Mouse (Mus musculus) lung, adult 2 months (tissue): ENCODE measurements around the gene Gm7579. TPM values are rescaled to one million over a fixed set of nuclear protein-coding genes. Genes with fewer than 3 reads are reported as not detected.
A peak's percentile ranks its signal among the peaks of the same experiment; 100 is the strongest.
"Not testable (repeated sequence)": the region's sequence is repeated elsewhere in the genome, so short reads cannot be mapped to it uniquely, and the experiment has no call there.

ENCODE experiments used
- DNase-seq: peaks from one replicate; pipeline ENCODE4 v3.0.0; 2022
- H3K4me1 ChIP-seq: fragments of 200-500 bp; 2 replicates; pipeline ENCODE4 v1.6.1; 2011; ENCODE audit warnings: low read length; ENCODE audit not compliant: control insufficient read depth, insufficient read depth
- H3K4me3 ChIP-seq: fragments of 200-500 bp; replicated peaks from 2 replicates; pipeline ENCODE3; 2011; ENCODE audit warnings: low read depth, mild to moderate bottlenecking, control low read depth, low read length; ENCODE audit errors: extremely low read depth
- CTCF ChIP-seq: fragments of 200-500 bp; IDR thresholded peaks from 2 replicates; pipeline ENCODE4 v1.5.1; 2011; ENCODE audit warnings: mild to moderate bottlenecking, low read length, control low read depth; ENCODE audit not compliant: insufficient read depth
- POLR2A ChIP-seq: fragments of 200-500 bp; IDR thresholded peaks from 2 replicates; pipeline ENCODE4 v1.6.1; 2011; ENCODE audit warnings: low read depth, mild to moderate bottlenecking, control low read depth, low read length, borderline replicate concordance; ENCODE audit errors: extremely low read depth
- WGBS: fragments of 180-500 bp; shearing (Covaris S2); methylation state at CpG from one replicate; pipeline ENCODE4 v1.1.7; 2018; 5-methylcytosine and 5-hydroxymethylcytosine counted together
- polyA plus RNA-seq: library from polyadenylated mRNA; depleted of rRNA; stranded (reverse); fragments of >200 nt; gene quantifications from 2 replicates; pipeline ENCODE4 v1.2.3, GENCODE M21; 2012; rRNA removed

Gene Gm7579
- polyA plus RNA-seq = not detected in 2 replicates

DNA sequence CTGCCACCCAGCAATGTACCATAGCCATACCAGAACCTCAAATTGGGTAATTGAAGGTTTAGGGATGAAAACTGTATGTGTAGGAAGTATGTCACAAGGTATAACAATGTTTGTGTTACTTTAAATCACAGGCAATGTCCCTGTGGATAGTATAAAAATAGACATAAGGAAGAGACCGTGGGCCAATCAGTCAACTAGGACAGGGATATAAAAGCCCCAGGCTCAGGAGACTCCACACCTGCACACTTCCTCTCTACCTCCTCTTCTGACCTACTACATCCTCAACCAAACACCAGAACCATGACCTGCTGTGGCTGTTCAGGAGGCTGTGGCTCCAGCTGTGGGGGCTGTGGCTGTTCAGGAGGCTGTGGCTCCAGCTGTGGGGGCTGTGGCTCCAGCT is at the start of gene Gm7579:
TSS of gene Gm7579 (plus strand) at position 301 of the 400 bp plus-strand sequence.
- TF ChIP-seq POLR2A = no peak
- no peak for TF ChIP-seq CTCF
- no peak within 1 kb of the TSS for H3K4me3 ChIP-seq
- DNase-seq = no peak
- no peaks in the 10 kb centered on the region for H3K4me1 ChIP-seq
- WGBS = 53% methylated on average over 1 of the region's 1 CpGs

DNA sequence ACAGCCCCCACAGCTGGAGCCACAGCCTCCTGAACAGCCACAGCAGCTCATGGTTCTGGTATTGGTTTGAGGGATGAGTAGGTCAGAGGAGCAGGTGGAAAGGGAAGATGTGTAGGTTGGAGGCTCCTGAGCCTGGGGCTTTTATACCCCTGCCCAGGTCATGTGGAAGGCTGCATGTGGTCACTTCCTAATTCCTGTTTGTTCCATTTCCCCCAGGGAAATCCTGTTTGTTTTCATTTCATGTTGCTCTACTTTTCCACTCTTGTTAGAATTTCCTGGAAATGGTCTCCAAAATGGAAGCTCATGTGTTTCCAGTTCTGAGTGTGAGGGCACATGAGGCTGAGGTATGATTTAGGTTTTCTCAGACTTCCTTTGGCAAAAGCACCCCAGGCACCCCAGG is 46.0 kb upstream of the Gm7579 start, which contains the start of gene Gm4553:
TSS of gene Gm4553 (minus strand) at position 101 of the 400 bp plus-strand sequence.
- not testable (repeated sequence) for H3K4me1 ChIP-seq, H3K4me3 ChIP-seq, DNase-seq

DNA sequence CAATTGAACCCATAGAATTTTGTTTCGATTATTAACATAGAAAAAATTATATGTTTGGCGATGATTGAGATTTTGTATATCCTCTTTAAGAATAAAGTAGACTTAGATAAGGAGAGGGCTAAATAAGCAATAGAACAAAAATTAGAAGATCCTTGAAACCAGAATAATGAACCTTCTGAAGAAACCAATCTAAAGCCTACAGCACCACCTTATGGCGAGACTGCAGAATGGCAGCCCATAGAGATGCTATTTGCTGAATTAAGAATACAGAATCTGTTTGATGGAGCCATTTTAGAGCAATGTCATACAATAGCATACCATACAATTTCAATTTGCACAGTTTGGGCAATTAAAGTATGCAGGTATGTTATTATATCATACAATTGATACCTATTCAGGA is 41.8 kb upstream of the Gm7579 start:
- H3K4me3 ChIP-seq = no peak overlapping the region
- TF ChIP-seq POLR2A (no peak), CTCF (0 out of 2 replicates have a peak, but pooled peaks have one; percentile 6)
- 46% methylated on average over 3 of the region's 3 CpGs for WGBS
- no peak for DNase-seq
- no peaks in the 10 kb centered on the region for H3K4me1 ChIP-seq

DNA sequence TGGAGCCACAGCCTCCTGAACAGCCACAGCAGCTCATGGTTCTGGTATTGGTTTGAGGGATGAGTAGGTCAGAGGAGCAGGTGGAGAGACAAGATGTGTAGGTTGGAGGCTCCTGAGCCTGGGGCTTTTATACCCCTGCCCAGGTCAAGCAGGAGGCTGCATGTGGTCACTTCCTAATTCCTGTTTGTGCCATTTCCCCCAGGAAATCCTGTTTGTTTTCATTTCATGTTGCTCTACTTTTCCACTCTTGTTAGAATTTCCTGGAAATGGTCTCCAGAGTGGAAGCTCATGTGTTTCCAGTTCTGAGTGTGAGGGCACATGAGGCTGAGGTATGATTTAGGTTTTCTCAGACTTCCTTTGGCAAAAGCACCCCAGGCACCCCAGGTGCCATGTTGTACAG is 35.8 kb upstream of the Gm7579 start, which contains the start of gene Krtap5-2:
TSS of gene Krtap5-2 (minus strand) at position 101 of the 400 bp plus-strand sequence.
- not testable (repeated sequence) for DNase-seq, H3K4me3 ChIP-seq, H3K4me1 ChIP-seq

DNA sequence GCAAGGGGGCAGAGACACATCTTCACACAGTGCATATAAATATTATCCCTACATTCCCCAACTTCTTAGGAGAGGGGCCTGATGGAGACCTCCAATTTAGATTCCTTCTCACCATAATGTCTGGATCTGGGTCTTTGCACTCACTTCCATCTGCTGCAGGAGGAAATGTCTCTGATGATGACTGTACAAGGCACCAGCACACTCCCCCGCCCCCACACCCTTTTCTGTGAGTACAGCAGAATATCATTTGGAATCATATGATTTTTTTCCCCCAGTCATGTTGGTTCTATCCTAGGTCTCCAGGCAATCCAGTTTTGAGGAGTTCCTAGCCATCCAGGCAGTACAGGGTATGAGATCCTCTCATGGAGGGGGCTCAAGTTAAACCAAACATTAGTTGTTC is 33.0 kb upstream of the Gm7579 start:
- H3K4me3 ChIP-seq = no peak overlapping the region
- TF ChIP-seq POLR2A (no peak), CTCF (no peak)
- DNase-seq = no peak
- H3K4me1 ChIP-seq = no peaks in the 10 kb centered on the region
- 74% methylated on average over 1 of the region's 1 CpGs for WGBS

DNA sequence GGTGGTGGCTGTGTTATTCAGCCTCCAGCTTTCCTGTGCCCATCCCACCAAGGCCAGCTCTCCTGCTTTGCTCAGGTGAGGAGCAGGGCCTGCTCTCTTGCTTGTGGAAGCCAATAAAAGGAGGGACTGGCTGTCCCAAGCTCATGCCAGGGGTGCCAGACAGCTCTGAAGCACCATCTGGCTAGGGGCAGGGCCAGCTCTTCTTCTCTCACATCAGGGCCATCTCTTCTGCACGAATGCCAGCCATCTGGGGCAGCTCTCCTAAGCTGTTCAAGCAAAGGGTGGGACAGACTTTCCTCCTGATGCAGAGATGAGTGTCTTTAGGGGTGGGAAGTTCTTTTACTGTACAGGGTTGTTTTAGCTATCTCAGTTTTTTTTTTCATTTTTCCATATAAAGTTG is 30.6 kb upstream of the Gm7579 start:
- no peak overlapping the region for H3K4me3 ChIP-seq
- WGBS = 23% methylated on average over 1 of the region's 1 CpGs
- H3K4me1 ChIP-seq = no peaks in the 10 kb centered on the region
- TF ChIP-seq POLR2A (no peak), CTCF (no peak)
- DNase-seq = no peak

DNA sequence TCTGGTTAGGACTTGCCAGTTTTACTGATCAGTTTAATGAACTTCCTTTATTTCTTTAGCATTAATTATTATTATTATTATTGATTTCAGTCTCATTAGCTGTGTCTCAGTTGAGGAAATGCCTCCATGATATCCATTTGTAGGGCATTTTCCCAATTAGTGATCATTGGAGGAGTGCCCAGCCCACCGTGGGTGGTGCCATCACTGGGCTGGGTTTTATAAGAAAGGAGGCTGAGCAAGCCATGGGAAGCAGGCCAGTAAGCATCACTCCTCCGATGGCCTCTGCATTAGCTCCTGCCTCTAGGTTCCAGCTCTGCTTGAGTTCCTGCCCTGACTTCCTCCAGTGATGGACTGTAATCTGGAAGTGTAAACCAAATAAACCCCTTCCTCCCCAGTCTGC is 23.5 kb upstream of the Gm7579 start:
- no peak overlapping the region for H3K4me3 ChIP-seq
- 60% methylated on average over 2 of the region's 2 CpGs for WGBS
- H3K4me1 ChIP-seq = no peaks in the 10 kb centered on the region
- TF ChIP-seq POLR2A (no peak), CTCF (no peak)
- DNase-seq = no peak

DNA sequence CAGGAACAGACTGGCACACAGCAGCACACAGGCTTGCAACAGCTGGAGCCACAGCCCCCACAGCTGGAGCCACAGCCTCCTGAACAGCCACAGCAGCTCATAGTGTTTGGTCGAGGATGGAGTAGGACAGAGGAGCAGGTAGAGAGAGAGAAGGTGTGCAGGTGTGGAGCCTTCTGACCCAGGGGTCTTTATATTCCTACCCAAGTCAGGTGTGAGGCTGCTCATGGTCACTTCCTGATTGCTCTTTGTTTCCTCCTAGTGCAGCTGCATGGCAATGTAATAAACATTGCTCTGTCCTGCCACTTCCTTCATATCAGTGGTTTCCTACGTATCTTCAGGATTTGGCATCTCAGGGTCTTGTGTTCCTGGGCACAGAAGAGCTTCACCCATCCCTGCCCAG is 21.4 kb upstream of the Gm7579 start, which contains the start of gene Gm10153:
TSS of gene Gm10153 (minus strand) at position 101 of the 400 bp plus-strand sequence.
- WGBS = 21% methylated on average over 2 of the region's 2 CpGs
- Histone ChIP-seq H3K4me3 (no peak within 1 kb of the TSS), H3K4me1 (no peaks in the 10 kb centered on the region)
- TF ChIP-seq POLR2A (no peak), CTCF (no peak)
- DNase-seq = no peak

DNA sequence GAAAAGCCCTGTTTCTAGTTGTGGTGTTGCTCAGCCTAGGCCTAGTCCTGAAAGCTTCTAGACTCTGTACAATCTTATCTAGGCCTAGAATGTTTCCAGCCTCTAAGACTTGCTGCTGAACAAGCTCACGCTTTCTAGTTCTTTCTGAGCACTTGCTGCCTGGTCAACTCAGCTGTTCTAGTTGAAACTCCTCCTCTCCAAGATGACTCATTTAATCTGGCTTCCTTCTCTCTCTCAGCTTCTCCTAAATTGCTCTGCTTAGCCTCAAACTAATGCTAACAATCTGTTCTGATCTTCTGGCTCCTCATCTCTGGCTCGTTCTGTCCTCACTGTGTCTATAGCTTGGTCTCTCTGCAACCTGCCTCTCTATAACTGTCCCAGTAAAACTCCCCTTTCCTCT is 12.9 kb upstream of the Gm7579 start:
- no peak overlapping the region for H3K4me3 ChIP-seq
- H3K4me1 ChIP-seq = no peaks in the 10 kb centered on the region
- TF ChIP-seq POLR2A = no peak
- no peak for TF ChIP-seq CTCF
- no peak for DNase-seq
- WGBS = 66% methylated on average over 2 of the region's 2 CpGs

DNA sequence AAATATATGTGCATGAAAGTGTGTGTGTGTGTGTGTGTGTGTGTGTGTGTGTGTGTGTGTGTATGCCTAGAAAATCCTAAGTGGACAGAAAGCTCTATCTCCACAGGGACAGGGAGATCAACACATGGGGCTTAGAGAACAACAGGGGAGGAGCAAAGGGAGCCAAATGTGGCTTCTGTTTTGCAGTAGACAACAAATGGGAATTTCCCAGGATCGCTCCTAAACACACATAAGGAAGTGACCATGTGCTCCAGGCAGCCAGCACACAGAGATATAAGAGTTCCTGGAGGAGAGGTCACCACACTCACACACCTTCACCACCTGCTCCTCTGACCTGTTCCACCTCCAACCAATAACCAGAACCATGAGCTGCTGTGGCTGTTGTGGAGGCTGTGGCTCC is 10.6 kb upstream of the Gm7579 start, which contains the start of gene Krtap5-3:
TSS of gene Krtap5-3 (plus strand) at position 301 of the 400 bp plus-strand sequence.
- H3K4me1 ChIP-seq = no peaks in the 10 kb centered on the region
- WGBS = 47% methylated on average over 1 of the region's 1 CpGs
- no peak for TF ChIP-seq POLR2A
- no peak for TF ChIP-seq CTCF

DNA sequence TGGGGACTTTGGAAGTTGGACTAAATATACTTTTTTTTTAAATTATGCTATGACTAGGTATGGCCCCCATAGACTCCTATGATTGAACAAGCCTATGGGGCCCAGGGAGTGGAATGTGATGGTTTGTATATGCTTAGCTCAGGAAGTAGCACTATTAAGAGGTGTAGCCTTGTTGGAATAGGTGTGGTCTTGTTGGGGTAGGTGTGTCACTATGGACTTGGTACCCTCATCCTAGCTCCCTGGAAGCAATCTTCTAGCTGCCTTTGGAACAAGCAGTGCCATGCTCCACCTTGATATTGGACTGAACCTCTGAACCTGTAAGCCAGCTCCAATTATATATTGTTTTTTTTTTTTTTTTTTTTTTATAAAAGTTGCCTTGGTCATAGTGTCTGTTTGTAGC is 6.2 kb upstream of the Gm7579 start:
- DNase-seq = no peak
- TF ChIP-seq POLR2A (no peak), CTCF (no peak)
- Histone ChIP-seq H3K4me3 (no peak overlapping the region), H3K4me1 (no peaks in the 10 kb centered on the region)

More for the DNA sequence above, 10.6 kb upstream of the Gm7579 start, which contains the start of gene Krtap5-3:
- H3K4me3 ChIP-seq = no peak within 1 kb of the TSS
- no peak for DNase-seq

DNA sequence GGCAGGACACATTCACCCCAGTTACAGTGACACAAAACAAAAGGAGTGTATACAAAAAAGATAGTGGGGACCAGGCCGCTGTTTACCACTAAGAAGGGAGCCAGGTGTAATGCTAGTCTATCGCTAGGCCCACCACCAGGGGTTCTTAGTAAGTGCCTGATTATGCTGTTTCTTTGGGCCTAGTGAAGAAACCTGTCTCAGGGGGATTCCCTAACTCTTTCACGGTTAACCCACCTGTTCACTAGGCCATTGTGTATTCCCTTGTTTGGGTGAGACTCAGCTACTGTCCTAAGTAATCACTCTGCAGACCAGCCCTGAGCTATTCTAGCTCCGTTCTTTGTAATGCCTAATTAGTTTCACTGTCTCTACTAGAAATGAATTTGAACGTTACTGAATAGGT is 4.8 kb upstream of the Gm7579 start:
- WGBS = 81% methylated on average over 5 of the region's 5 CpGs
- H3K4me3 ChIP-seq, DNase-seq, H3K4me1 ChIP-seq: not testable (repeated sequence)

DNA sequence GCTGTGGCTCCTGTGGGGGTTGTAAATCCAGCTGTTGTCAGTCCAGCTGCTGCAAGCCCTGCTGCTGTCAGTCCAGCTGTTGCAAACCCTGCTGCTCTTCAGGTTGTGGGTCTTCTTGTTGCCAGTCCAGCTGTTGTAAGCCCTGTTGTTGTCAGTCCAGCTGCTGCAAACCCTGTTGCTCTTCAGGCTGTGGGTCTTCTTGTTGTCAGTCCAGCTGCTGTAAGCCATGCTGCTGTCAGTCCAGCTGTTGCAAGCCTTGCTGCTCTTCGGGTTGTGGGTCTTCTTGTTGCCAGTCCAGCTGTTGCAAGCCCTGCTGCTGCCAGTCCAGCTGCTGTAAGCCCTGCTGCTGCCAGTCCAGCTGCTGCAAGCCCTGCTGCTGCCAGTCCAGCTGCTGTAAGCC is 477 bp downstream of the Gm7579 start:
- H3K4me3 ChIP-seq, DNase-seq, H3K4me1 ChIP-seq: not testable (repeated sequence)
- 45% methylated on average over 1 of the region's 1 CpGs for WGBS
